Mouse (Mus musculus) liver (tissue): ENCODE results near the gene Gm21983.

Experiments used
- DNase-seq: peaks from one replicate; pipeline ENCODE4 v3.0.0-alpha.2; 2020; ENCODE audit warnings: mixed read lengths

Gene Gm21983

DNA sequence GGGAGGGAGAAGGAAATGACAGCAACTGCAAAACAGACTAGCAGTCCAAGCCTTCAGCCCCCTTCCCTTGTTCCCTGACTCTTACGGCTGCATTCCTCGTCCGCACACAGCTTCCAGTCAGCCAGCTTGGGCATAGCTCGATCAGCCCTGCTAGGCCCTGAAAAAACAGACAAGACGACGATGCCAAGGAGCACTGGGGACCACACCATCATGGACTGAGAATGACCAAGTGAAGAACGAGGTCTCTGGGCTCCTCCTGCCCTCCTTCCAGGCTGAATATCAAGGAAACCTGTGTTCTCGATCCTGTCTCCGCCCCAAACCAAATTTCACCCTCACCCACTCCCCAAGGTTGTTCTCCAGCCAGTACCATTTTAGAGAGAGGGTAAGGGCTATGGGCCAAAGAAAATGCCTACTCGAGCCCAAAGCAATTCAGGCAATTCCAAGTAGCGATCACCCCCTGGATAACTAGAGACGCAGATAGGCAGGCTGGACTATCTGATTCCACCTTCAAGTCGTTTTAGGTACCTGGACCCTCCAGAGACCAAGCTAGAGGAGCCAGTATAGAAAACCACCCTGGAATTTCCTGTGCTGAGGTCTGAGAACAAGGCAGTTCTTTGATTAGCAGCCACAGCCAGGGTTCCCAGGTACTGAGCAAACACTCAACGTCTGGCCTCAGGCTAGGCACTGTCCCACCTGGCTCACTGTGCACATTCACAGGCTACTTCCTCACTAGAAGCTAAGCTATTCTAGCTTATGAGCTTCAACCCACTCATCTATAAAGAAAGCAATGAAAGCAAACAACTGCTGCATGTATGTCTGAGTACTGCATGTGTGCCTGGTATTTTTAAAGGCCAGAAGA lies at the start of gene Gm21983, which contains the start of gene Mia:
TSS of gene Gm21983 (minus strand) at position 250 of the 859 bp plus-strand sequence.
TSS of gene Mia (minus strand) at position 321 of the 859 bp plus-strand sequence.
- DNase-seq, result no peak

DNA sequence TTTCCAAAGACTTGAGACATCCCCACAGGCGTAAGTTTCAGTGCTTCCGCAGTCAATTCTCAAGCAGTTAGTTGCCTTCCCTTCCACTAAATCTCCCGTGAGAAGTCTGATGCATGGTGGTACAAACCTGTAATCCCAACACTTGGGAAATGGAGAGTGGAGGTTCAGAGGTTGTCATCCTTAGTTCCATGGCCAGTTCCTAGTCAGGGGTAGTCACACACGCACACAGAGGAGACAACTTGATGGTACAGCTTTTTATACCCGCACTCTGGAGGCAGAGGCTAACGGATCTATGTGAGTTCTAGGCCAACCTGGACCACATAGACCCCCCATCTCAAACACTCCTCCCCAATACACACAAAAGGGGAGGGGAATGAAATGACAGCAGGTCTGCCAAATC lies 48.0 kb upstream of the Gm21983 start:
- DNase-seq, result no peak

DNA sequence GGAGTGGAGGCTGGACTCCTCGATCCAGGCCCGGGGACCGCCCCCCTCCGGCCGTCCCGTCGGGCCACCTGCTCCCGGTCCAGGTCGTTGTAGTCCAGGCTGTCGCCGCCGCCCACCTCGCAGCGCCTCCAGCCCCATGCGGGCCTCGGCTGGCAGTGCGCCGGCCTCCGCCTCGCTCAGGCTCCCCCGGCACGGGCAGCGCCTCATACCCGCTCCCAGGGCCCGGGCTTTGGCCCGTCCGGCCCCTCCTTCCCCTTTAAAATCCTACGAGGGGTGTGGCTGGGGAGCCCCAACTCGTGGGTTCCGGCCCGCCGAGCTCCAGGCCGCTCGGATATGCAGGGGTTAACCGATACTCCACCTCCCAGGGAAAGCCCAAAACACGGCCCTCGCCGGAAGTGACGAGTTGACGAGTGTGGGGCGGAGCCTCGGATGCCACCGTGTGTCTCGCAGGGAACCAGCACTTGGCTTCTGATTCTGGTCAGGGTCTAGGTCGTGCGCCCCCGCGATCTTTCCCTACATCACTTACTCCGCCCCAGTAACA lies 47.5 kb upstream of the Gm21983 start, which contains the start of gene Itpkc:
TSS of gene Itpkc (minus strand) at position 381 of the 541 bp plus-strand sequence.
- peak; percentile 94 for DNase-seq

DNA sequence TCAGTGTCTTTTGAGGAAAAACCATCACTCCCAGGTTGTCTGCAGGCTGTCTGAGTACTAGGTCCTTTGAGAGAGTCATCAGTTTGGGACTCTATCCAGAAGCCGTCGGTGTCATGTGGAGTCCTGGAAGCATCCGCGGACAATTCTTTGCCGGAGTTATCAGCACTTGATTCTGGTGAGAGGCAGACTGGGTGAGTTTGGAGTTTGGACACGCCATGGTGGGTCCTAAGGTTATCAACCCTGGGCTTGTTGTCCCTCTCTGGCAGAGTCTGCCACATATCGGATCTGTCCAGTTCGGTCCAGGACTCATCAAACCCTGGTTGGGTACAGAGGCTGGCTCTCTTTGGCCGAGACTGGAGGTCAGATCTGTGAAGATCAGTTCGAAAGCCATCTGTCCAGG lies 46.8 kb upstream of the Gm21983 start:
- peak; percentile 22 for DNase-seq

DNA sequence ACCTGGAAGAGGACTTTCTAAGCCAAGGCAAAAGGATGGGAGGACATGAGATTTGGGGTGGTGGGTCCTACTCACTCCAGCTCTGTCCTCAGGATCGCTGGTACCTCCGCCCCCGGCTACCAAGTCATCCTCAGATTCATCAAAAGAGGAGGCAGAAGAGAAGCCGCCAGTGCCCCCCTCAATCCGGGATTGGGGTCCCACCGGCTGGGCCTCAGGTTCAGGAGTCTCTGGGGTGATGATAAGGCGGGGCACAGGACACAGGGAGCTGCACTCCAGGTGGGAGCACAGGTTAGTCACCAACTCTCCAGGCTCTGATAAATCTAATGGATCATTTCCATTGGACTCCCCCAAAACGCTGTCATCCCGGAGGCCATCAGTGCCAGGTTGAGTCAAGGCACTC lies 46.4 kb upstream of the Gm21983 start:
- no peak for DNase-seq

DNA sequence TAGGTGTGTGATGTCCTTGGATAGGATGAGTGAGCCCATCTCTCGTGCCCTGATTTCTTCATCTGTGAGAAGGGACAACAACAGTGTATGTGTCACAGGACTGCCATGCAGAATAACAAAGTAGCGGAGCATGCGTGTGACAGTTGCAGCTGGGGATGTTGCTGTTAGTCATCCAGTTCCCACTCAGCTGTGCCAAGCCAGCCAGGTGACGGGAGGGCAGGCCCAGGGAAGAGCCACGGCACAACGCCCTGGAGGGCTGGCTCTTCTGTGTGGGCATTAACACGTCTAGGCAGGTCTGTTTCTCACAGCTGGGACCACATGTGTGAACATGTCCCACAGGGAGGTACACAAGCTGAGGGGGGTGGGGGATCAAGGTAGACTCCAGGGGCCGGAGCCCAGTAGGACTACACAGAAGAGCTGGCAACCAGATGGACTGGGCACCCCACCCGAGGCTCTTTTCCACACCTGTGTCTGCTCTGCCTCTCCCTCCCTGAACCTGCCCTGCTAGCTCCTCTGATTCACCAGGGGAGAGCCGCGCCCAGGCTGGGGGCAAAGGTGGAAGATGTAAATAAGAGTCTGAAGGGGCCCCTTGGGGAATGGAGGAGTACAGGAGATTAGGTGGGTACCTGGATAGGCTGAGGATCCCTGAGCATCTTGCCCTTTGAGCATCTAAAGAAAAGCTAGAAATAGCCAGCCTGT lies 44.1 kb upstream of the Gm21983 start:
- no peak for DNase-seq

DNA sequence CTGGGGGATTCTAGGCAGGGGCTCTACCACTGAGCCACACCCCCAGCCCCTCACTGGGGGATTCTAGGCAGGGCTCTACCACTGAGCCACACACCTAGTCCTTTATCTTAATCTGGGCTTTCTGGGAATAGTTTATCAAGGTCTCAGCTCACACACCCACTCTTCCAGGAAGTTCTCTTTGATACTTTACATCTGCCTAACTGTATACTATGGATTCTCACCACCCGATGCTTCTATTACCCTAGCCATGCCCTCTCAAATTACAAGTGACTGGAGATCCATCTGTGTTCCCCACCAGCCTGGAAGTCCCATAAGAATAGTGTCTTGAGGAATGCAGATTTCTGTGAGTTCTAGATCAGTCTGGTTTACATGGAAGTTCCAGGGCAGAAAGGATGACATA lies 41.7 kb upstream of the Gm21983 start:
- DNase-seq, result no peak

DNA sequence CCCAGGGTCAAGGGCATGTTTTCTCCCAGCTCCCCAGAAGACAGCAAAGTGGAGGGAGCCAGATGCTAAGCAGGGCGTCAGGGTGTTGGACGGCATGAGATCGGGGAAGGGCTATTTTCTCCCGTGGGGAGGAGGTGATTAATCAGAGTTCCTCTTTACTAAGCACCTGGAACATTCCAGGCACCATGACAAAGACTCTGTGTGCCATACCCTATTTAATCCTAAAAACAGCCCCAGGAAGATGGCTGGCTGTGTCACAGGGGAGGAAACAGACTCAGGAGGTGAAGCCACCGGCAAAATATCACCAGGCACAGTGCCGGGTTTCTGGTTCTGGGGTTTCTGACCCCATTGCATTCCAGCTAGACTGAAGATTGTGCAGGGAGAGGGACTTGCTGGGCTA lies 41.1 kb upstream of the Gm21983 start:
- DNase-seq, result no peak

DNA sequence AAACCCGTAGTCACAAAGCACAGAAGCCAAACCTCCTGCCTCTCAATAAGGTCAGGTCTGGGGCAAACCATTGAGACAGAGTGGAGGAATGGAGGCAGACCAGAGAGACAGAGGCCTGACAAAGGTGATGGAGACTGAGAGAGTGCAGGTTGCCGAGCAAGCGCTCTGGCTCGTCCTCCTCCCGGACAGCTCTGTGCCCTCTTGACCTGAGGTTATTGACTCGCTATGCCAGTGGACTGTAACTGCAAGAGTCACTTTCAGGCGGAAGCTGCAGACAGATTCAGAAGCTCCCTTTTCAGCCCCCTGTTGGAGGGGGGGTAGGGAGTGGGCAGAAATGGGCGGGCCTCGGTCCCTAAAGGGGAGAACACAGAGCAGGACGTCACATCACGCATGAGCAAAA lies 39.1 kb upstream of the Gm21983 start:
- DNase-seq, result peak; percentile 29

DNA sequence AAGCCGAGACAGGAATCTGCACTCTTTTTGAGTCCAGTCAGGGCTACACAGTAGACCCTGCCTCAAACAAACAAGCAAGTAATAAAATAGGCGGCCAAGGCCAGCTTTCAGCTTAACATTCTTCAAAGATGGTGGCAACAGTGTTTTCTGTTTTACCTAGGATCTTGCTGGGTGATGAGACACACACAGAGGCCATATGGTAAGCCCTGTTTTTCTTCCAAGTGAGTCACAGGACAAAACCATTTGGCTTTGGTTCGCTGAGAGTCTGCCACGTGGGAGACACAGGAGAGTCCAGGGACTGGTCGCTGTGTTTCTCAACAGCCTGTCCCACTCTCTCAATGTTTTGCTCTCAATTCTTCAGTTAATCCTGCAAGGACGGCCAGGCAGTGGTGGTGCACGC lies 37.7 kb upstream of the Gm21983 start:
- no peak for DNase-seq

DNA sequence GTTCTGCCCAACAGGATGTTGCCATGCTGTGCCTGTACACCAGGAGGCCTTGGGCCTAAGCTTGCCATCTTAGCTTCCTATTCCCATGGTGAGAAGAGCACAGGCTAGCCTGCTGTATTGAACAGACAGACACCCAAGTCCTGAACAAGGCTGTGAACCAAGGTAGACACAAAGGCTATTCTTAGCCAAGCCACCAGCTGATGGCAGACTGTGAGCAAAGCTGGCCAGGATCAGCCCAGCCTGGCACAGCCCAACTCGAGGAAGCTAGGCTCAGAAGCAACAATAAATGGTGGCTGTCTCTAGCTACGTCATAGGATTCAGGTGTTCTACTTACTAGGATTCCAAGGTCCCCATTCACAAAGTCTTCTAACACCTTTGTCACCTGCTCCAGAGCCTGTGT lies 31.7 kb upstream of the Gm21983 start:
- DNase-seq, result no peak

DNA sequence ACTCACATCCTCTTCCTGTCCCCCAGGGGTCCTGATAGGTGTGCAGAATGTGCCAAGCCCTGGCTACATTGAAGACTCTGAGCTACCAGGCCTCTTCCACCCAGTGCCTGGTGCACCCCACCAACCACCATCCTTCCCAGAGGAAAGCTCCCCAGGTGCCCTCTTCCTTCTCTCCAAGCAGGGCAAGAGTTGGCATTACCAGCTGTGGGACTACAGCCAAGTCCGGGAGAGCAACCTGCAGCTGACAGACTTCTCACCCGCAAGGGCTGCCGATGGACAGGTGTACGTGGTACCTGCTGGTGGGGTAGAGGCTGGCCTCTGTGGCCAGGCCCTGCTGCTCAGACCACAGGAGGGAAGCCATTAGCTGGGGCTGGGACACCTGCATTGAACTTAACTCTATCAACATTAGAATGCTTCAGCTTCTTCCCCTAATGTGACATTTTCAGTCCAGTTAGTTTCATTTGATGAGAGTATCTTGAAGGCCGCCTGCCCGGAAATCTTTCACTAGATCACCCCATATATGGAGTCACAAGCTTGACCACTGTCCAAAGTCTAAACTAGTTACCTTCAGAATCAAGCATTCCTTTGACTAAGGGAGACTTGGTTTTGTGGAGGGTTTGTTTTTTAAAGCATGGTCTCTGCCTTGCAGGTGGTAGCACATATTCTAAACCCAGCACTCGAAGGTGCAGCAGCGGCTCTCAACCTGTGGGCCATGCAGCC lies 23.0 kb upstream of the Gm21983 start:
- DNase-seq, result no peak

DNA sequence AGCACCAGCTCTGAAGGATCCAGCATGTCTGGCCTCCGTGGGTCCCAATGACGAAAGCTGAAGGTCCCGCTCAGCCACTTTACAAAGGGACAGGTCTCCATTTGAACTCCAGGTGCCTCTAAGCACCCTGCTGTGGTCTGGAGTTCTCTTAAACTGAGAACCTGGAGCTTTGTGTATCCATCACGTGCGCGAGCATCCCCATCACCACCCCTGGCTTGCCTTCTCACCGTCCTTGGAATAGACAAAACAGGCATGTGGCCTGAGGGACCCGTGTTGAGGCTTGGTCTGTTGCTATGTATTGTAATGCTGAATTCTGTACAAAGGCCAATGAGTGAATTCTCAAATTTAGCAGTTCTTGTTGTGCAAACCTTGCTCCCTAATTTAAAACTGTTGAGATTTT lies 17.9 kb upstream of the Gm21983 start:
- no peak for DNase-seq

DNA sequence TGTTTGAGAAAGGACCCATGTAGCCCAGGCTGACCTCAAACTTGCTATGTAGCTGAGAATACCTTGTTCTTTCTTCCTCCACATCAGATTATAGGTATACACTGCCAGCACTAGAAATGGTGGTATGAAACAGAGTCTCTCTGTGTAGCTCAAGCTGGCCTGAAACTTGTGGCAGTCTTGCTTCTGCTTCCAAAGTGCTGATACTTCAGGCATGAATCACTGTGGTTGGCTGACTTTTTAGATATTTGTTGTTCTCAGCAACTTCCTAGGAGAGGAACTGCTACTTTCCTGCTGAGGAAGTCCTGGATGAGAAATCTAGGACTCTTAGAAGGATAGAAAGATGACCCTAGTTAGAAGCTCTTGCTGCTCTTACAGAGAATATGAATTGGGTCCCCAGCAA lies 17.5 kb upstream of the Gm21983 start:
- no peak for DNase-seq

DNA sequence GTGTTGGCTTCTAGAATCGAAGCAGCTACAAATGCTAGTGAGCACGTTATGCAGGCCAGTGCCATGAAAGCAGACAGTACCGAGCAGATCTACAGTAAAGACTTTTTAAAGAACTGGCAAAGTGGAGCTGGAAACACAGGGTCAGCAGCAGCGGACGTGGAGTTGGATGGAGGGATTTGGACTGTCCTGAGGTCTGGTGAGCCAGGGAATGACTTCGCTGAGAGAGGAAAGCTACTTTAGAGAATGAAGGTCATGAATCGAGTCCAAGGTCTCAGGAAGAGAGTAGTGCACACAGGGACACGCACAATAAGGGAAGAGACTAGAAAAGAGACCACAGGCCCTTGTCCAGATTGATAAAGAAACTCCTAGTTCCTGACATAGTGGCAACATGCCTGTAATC lies 16.7 kb upstream of the Gm21983 start:
- DNase-seq, result no peak

DNA sequence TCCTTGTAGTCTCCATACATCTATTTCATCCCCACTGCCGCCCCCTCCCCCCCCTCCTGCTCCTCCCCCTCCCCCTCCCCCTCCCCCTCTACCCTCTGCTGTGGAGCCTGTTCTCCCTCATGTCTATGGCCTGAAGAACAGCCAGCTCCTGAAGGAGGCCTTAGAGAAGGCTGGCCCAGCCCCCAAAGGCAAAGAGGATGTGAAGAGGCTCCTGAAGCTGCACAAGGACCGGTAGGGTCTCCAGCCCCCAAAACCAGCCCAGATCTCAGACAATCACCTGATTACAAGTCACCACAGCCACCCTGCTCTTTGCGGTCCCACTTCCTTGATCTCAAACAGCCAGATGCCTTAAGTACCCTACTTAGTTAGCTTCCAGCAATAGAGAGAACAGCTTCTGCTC lies 16.2 kb upstream of the Gm21983 start:
- DNase-seq, result no peak

DNA sequence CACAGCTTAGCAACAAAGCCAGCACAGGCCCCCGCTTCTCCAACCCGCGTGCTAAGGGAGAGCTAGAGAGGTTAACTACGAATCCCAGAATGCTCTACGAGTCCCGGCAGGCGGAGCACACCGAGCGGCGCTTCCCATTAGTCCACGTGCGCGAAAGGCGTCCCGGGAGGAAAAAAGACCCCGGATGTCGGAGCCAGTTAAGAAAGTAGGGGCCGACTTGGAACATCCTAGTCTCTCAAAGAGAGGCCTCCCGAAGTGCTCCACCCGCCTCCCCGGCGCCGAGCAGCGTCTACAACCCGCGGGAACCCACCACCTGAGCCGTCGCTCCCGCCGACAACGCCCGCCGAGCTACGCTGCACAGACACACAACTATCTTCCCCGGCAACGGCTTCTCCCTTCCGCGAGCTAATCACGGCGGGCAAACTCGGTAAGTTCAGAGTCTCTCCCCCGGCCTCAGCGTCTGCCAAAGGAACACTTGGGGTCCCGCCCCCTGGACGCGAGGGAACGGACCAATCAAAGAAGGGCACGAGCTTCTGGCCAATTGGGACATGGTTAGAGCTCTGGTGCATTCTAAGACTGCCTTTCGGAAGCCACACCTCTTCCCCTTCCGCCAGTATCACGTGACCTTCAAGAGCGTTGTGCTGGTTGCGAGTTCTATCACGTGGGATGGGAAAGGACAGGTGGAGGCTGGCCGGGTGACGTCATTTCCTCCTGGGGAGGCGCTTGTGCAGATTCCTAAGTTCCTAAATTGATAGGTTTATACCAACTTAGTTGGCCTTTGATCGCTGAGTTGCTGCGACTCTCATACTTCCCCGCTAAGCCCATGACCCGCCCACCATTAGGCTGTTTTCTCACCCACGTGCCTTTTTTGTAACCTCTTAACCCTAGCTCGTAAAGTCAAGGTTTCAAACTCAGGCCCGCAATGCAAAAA lies 15.1 kb upstream of the Gm21983 start, which contains the start of the genes BC024978 and Snrpa:
TSS of gene BC024978 (plus strand) at position 101 of the 931 bp plus-strand sequence.
TSS of gene Snrpa (minus strand) at position 591 of the 931 bp plus-strand sequence.
- DNase-seq, result peak; percentile 94

DNA sequence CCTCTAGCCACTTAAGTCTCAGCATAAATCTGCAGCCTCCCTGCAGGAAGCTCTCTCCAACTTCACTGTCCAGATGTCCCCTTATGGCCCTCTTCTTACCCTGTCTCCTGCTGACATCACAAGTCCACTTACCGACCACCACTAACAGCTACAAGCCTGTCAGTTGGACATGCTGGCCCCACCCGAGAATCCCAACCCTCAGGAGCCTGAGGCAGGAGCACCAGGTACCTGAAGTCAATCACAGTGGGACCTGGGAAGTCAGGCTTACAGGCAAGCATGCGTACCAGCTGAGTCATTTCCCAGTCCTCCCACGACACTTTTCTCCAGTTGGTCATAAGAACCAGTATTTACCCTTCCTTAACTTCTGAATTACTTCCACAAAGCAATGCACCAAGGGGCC lies 12.8 kb upstream of the Gm21983 start:
- no peak for DNase-seq

DNA sequence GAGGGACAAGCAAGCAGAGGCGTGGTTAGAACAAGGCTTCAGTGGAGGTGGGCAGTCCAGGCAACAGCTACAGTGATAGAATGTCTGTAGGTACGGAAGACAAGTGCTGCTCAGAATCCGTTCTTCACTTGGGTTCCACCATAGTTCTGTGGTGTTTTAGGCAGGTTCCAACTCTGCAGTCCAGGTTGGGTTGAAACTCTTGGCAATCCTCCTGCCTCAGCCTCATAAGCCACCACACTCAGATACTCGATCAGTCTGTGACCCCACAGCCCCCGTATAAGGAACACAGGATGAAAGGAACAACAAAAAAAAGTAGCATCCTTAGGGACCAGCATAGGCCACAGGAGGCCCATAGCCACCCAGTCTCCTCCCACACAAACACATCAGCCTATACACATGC lies 11.5 kb upstream of the Gm21983 start:
- no peak for DNase-seq

DNA sequence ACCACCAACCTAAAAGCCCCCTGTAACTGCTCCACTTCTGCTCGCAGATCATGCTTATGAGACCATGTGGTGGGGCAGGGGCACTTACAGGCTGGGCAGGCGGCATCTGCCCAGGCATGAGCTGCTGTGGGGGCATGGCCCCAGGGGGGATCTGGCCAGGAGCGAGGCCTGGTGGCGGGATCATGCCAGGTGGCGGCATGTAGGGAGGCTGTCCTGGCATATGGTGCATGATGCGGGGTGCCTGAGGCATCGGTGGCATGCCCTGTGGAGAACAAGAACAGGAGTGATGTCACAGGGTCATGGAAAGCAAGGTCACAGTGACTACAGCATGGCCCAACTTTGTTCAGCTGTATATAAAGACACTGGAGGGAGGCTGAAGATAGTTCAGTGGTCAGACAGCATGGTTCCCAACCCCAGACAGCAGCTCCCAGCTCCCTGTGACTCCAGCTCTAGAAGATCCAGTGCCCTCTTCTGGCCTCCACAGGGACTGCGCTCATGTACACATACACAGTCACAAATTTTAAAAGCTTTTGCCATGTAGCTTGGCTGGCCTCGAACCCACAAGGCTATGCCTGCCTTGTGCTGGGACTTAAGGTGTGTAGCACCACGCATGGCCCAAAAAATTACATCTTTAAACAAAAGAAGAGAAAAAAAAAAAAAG lies 8.5 kb upstream of the Gm21983 start:
- no peak for DNase-seq

DNA sequence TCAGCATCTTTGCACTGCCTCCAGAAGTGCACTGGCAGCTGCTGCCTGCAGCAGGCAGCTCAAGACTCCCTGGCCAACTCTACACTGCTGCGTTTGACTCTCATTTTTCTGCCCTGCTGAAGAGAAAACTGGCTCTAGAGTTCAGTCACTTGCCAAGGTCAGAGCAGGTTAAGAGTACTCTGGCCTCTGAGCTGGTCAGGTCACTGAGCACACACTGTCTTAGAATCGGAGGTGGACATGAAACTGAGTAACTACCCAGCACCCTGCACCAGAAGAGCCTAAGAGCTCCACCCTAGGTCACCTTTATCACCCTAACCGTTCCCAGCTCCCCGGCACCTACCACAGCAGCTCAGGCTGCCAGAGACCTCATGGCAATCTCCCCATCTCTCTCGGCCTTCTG lies 5.1 kb upstream of the Gm21983 start:
- no peak for DNase-seq
